23 mouse cellular contexts compared by ENCODE assay signal in the genomic region with DNA sequence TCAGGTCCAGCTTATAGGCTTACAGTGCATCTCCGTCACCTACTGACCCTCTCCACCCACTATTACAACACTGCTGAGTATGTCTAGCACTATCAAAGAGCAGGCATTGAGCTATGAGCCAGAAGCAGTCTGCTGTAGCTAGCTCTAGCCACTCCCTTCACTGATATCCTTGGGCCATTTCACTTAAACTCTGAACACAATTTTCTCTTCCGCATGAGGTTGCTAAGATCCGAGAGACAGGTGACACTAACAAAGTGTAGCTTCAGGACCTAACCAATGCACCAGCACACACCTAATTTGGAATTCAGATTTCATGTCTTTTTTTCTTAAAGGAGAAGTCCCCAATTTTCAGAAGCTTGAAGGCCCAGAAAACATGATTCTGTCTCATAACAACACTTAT. TPM values are rescaled to one million over a fixed set of nuclear protein-coding genes. Genes with fewer than 3 reads are reported as not detected.
DNase-seq lines count a peak whose midpoint lies in the region; ATAC-seq and TF ChIP-seq lines count a peak whose summit lies in the region.
"Had no signal": no experiment of that assay in that cellular context is flagged by ENCODE, and none has a peak within 500 bp of the region (broad histone marks: within the 10 kb centered on the region; RNA-seq: fewer than 3 reads in every experiment).

No protein-coding gene starts in this region.

- intact Hi-C loops in left cerebral cortex, postnatal 25 days (cut with DNase I) = no loop called here

- peak; percentile 80 for DNase-seq in liver, adult 2 months (ENCODE audit: extremely low read depth, low read depth, low spot score)
- DNase-seq in liver = no peak
- DNase-seq in adrenal gland, postnatal 10 days = no peak
- DNase-seq in left cerebral cortex, postnatal 25 days (ENCODE audit: low spot score in 2 of 2) = no peak
- DNase-seq: cerebellum, postnatal 10 days; heart, adult 11 months; heart, postnatal 4 days; layer of hippocampus, postnatal 36 days; left cerebral cortex, postnatal 4 days; lung, adult 2 months; lung, postnatal 36 days; right cerebral cortex, postnatal 4 days had no signal

- WGBS in liver, adult 2 months = 25% methylated on average over 3 of the region's 3 CpGs
- 71% methylated on average over 3 of the region's 3 CpGs for WGBS in intestine, embryonic 16.5 days
- 43% methylated on average over 3 of the region's 3 CpGs for WGBS in liver, embryonic 16.5 days (ENCODE audit: insufficient replicate concordance)
- 70% methylated on average over 3 of the region's 3 CpGs for WGBS in stomach, embryonic 16.5 days
- 88% methylated on average over 3 of the region's 3 CpGs for WGBS in forebrain, embryonic 15.5 days

- TF ChIP-seq POLR2A in liver, adult 2 months (IDR thresholded peaks at IDR 0.05; ENCODE audit: extremely low read depth, insufficient read depth, low read length) = no peak

- H3K27me3 ChIP-seq in liver, adult 2 months (ENCODE audit: control insufficient read depth, insufficient read depth, low read length) = no peaks in the 10 kb centered on the region
- H3K27me3 ChIP-seq in intestine, embryonic 16.5 days (replicated peaks; ENCODE audit: control insufficient read depth, insufficient read depth, low read length) = no peaks in the 10 kb centered on the region
- H3K27me3 ChIP-seq in liver, embryonic 16.5 days (ENCODE audit: control insufficient read depth, insufficient read depth, low read depth, low read length) = no peaks in the 10 kb centered on the region
- no peaks in the 10 kb centered on the region for H3K27me3 ChIP-seq in stomach, embryonic 16.5 days (ENCODE audit: control insufficient read depth, insufficient read depth, low read length)
- no peaks in the 10 kb centered on the region for H3K27me3 ChIP-seq in forebrain, embryonic 15.5 days
- H3K27me3 ChIP-seq: midbrain, embryonic 12.5 days; neural tube, embryonic 15.5 days had no signal

- peaks cover 11% of the 10 kb centered on the region for H3K4me1 ChIP-seq in liver, adult 2 months (ENCODE audit: control insufficient read depth, insufficient read depth, low read length)
- H3K4me1 ChIP-seq in intestine, embryonic 16.5 days (ENCODE audit: control insufficient read depth, insufficient read depth, low read length) = 0 out of 2 replicates have a peak, but pooled peaks cover 2% of the 10 kb centered on the region
- H3K4me1 ChIP-seq in liver, embryonic 16.5 days (ENCODE audit: control insufficient read depth, low read depth, low read length) = peaks cover 14% of the 10 kb centered on the region
- no peaks in the 10 kb centered on the region for H3K4me1 ChIP-seq in stomach, embryonic 16.5 days (ENCODE audit: control insufficient read depth, insufficient read depth, low read length)
- H3K4me1 ChIP-seq in forebrain, embryonic 15.5 days = no peaks in the 10 kb centered on the region
- H3K4me1 ChIP-seq: midbrain, embryonic 12.5 days; neural tube, embryonic 15.5 days had no signal

- no peak overlapping the region for H3K9ac ChIP-seq in liver, adult 2 months (ENCODE audit: low read depth, low read length)
- no peak overlapping the region for H3K9ac ChIP-seq in intestine, embryonic 16.5 days (ENCODE audit: low read depth, low read length)
- H3K9ac ChIP-seq in liver, embryonic 16.5 days (ENCODE audit: low read depth, low read length) = no peak overlapping the region
- H3K9ac ChIP-seq in stomach, embryonic 16.5 days (ENCODE audit: low read length) = no peak overlapping the region
- no peak overlapping the region for H3K9ac ChIP-seq in forebrain, embryonic 15.5 days (replicated peaks)
- H3K9ac ChIP-seq: midbrain, embryonic 12.5 days; neural tube, embryonic 15.5 days had no signal

- no peak overlapping the region for H3K4me2 ChIP-seq in intestine, embryonic 16.5 days (ENCODE audit: low read depth, low read length)
- H3K4me2 ChIP-seq in liver, embryonic 16.5 days (ENCODE audit: low read depth, low read length) = peak overlapping the region; percentile 48; the same call in 1 of the 2 replicates
- no peak overlapping the region for H3K4me2 ChIP-seq in stomach, embryonic 16.5 days (ENCODE audit: low read depth, low read length)
- H3K4me2 ChIP-seq in forebrain, embryonic 15.5 days (replicated peaks) = no peak overlapping the region
- H3K4me2 ChIP-seq: midbrain, embryonic 12.5 days; neural tube, embryonic 15.5 days had no signal

- H3K4me3 ChIP-seq in liver, adult 2 months (ENCODE audit: insufficient read depth, low read depth, low read length) = no peak overlapping the region
- H3K4me3 ChIP-seq in intestine, embryonic 16.5 days (ENCODE audit: low read length) = no peak overlapping the region
- H3K4me3 ChIP-seq in liver, embryonic 16.5 days (ENCODE audit: low read depth, low read length) = no peak overlapping the region
- no peak overlapping the region for H3K4me3 ChIP-seq in stomach, embryonic 16.5 days (replicated peaks; ENCODE audit: low read length)
- H3K4me3 ChIP-seq in forebrain, embryonic 15.5 days = no peak overlapping the region
- H3K4me3 ChIP-seq: midbrain, embryonic 12.5 days; myocyte; neural tube, embryonic 15.5 days had no signal

- H3K79me2 ChIP-seq in liver, adult 2 months (ENCODE audit: control insufficient read depth, insufficient read depth, low read length) = no peaks in the 10 kb centered on the region

- H3K27ac ChIP-seq in liver, adult 2 months (replicated peaks; ENCODE audit: insufficient read depth, low read depth, low read length) = no peak overlapping the region
- H3K27ac ChIP-seq in intestine, embryonic 16.5 days (ENCODE audit: low read length) = peak overlapping the region; percentile 42; the same call in 1 of the 2 replicates
- H3K27ac ChIP-seq in liver, embryonic 16.5 days (ENCODE audit: low read length) = no peak overlapping the region
- no peak overlapping the region; the same call in 1 of the 2 replicates for H3K27ac ChIP-seq in stomach, embryonic 16.5 days (ENCODE audit: low read length)
- no peak overlapping the region for H3K27ac ChIP-seq in forebrain, embryonic 15.5 days (replicated peaks)
- H3K27ac ChIP-seq: midbrain, embryonic 12.5 days; neural tube, embryonic 15.5 days had no signal

- no peak for TF ChIP-seq CTCF in liver, adult 2 months (IDR thresholded peaks at IDR 0.05; ENCODE audit: low read depth, low read length)

- H3K36me3 ChIP-seq in liver, adult 2 months (ENCODE audit: control insufficient read depth, insufficient read depth, low read length) = no peaks in the 10 kb centered on the region
- no peaks in the 10 kb centered on the region for H3K36me3 ChIP-seq in intestine, embryonic 16.5 days (ENCODE audit: control insufficient read depth, insufficient read depth, low read length)
- H3K36me3 ChIP-seq in liver, embryonic 16.5 days (ENCODE audit: control insufficient read depth, insufficient read depth) = no peaks in the 10 kb centered on the region
- no peaks in the 10 kb centered on the region for H3K36me3 ChIP-seq in stomach, embryonic 16.5 days (ENCODE audit: control insufficient read depth, insufficient read depth, low read length)
- H3K36me3 ChIP-seq in forebrain, embryonic 15.5 days = no peaks in the 10 kb centered on the region
- H3K36me3 ChIP-seq: midbrain, embryonic 12.5 days; neural tube, embryonic 15.5 days had no signal

- ATAC-seq in intestine, embryonic 16.5 days = peak; percentile 99
- ATAC-seq in liver, embryonic 16.5 days (ENCODE audit: low read depth) = peak; percentile 91
- peak; percentile 83 for ATAC-seq in stomach, embryonic 16.5 days (ENCODE audit: insufficient read depth, low FRiP score)
- ATAC-seq in forebrain, embryonic 15.5 days (replicated peaks) = no peak
- ATAC-seq: activated CD4-positive, CD25-positive, alpha-beta regulatory T cell, adult 4 months; forebrain, embryonic 16.5 days; hindbrain, embryonic 16.5 days; Patski had no signal

- H3K9me3 ChIP-seq in intestine, embryonic 16.5 days (ENCODE audit: control insufficient read depth, low read length) = no peaks in the 10 kb centered on the region
- no peaks in the 10 kb centered on the region for H3K9me3 ChIP-seq in liver, embryonic 16.5 days (replicated peaks; ENCODE audit: control insufficient read depth, low read length)
- H3K9me3 ChIP-seq in stomach, embryonic 16.5 days (replicated peaks; ENCODE audit: control insufficient read depth, low read length) = no peaks in the 10 kb centered on the region
- no peaks in the 10 kb centered on the region for H3K9me3 ChIP-seq in forebrain, embryonic 15.5 days
- H3K9me3 ChIP-seq: midbrain, embryonic 12.5 days; neural tube, embryonic 15.5 days had no signal

RNA-seq across cellular contexts. Expression of a gene that starts 30.6 kb away (rescaled TPM):
- total RNA-seq in liver, adult 2 months (2014; rRNA removed) = 64.2 and 77.9 TPM in 2 replicates
- 25.8 and 28.2 TPM in 2 replicates for polyA plus RNA-seq in liver, adult 2 months (2012; rRNA removed)
- 45.6 and 48.7 TPM in 2 replicates for polyA plus RNA-seq in intestine, embryonic 16.5 days (2015; fragmentation: Nextera tagmentation; extraction: Ambion mirVana)
- 29.2 and 31.1 TPM in 2 replicates for polyA plus RNA-seq in liver, embryonic 16.5 days (2015; fragmentation: Nextera tagmentation; extraction: Ambion mirVana)
- 46.5 and 46.6 TPM in 2 replicates for polyA plus RNA-seq in stomach, embryonic 16.5 days (2015; fragmentation: Nextera tagmentation; extraction: Ambion mirVana)
- polyA plus RNA-seq in forebrain, embryonic 15.5 days (2015; fragmentation: Nextera tagmentation; extraction: Ambion mirVana) = 35.2 and 35.4 TPM in 2 replicates
- 10 to 100 TPM; 49.5 to 83.7 TPM for total RNA-seq in adrenal gland, postnatal 10 days (2021)
- 10 to 100 TPM; 65.0 to 71.0 TPM for total RNA-seq in left cerebral cortex, postnatal 25 days (2021)
